Mouse (Mus musculus): ENCODE results near the gene Lrrc4.

Lrrc4 gene

GRCm38 (mm10) chr6:28663004-28663403, 168.5 kb downstream of the Lrrc4 start:
- DNase-seq = no peak

- no peak for DNase-seq
Observed at GRCm38 (mm10) chr6:28656511-28656910, 175.0 kb downstream of the Lrrc4 start.

- no peak for DNase-seq
Observed at GRCm38 (mm10) chr6:28645231-28645630, 186.3 kb downstream of the Lrrc4 start.

GRCm38 (mm10) chr6:28642909-28643308, 188.6 kb downstream of the Lrrc4 start:
- DNase-seq = no peak

GRCm38 (mm10) chr6:28640088-28640487, 191.5 kb downstream of the Lrrc4 start:
- DNase-seq = no peak

GRCm38 (mm10) chr6:28635531-28636348, 195.8 kb downstream of the Lrrc4 start:
- no peak for DNase-seq

GRCm38 (mm10) chr6:28635092-28635491, 196.5 kb downstream of the Lrrc4 start:
- DNase-seq = no peak

- no peak for DNase-seq
Observed at GRCm38 (mm10) chr6:28633656-28634055, 197.9 kb downstream of the Lrrc4 start.

- DNase-seq = no peak
Observed at GRCm38 (mm10) chr6:28633120-28633519, 198.4 kb downstream of the Lrrc4 start.

GRCm38 (mm10) chr6:28630926-28631325, 200.6 kb downstream of the Lrrc4 start:
- no peak for DNase-seq

- DNase-seq = no peak
Observed at GRCm38 (mm10) chr6:28629866-28630265, 201.7 kb downstream of the Lrrc4 start.

GRCm38 (mm10) chr6:28628408-28628807, 203.1 kb downstream of the Lrrc4 start:
- DNase-seq = no peak

- DNase-seq = no peak
Observed at GRCm38 (mm10) chr6:28622963-28623362, 208.6 kb downstream of the Lrrc4 start.

GRCm38 (mm10) chr6:28622522-28622921, 209.0 kb downstream of the Lrrc4 start:
- no peak for DNase-seq

GRCm38 (mm10) chr6:28621961-28622360, 209.6 kb downstream of the Lrrc4 start:
- DNase-seq = no peak

GRCm38 (mm10) chr6:28621431-28621830, 210.1 kb downstream of the Lrrc4 start:
- no peak for DNase-seq

- DNase-seq = no peak
Observed at GRCm38 (mm10) chr6:28618751-28619153, 212.8 kb downstream of the Lrrc4 start.

GRCm38 (mm10) chr6:28618299-28618698, 213.2 kb downstream of the Lrrc4 start:
- DNase-seq = no peak

- DNase-seq = no peak
Observed at GRCm38 (mm10) chr6:28615966-28616365, 215.6 kb downstream of the Lrrc4 start.

- no peak for DNase-seq
Observed at GRCm38 (mm10) chr6:28615408-28615807, 216.1 kb downstream of the Lrrc4 start.

- no peak for DNase-seq
Observed at GRCm38 (mm10) chr6:28614856-28615255, 216.7 kb downstream of the Lrrc4 start.

GRCm38 (mm10) chr6:28613441-28613840, 218.1 kb downstream of the Lrrc4 start:
- no peak for DNase-seq
